Mouse (Mus musculus) hindbrain, embryonic 14.5 days (tissue): ENCODE results near the gene Pum1. TPM values are rescaled to one million over a fixed set of nuclear protein-coding genes. Genes with fewer than 3 reads are reported as not detected.
A peak's percentile ranks its signal among the peaks of the same experiment; 100 is the strongest.

Experiments
- ATAC-seq: fragments of 200-750 bp; cut with Nextera tagmentation; 2 replicates; pipeline ENCODE4 v1.8.0; 2017; ENCODE audit warnings: moderate number of reproducible peaks, mild to moderate bottlenecking, moderate TSS enrichment, moderate library complexity; ENCODE audit not compliant: low FRiP score
- DNase-seq: peaks from one replicate; pipeline ENCODE4 v3.0.0-alpha.2; 2015; ENCODE audit warnings: low spot score
- H3K27ac ChIP-seq: fragments of 300-500 bp; sonication (generic); 2 replicates; pipeline ENCODE4 v1.5.1; 2014; ENCODE audit warnings: mild to moderate bottlenecking, moderate library complexity
- H3K27me3 ChIP-seq: fragments of 300-500 bp; sonication (generic); 2 replicates; pipeline ENCODE4 v1.6.1; 2014; ENCODE audit warnings: mild to moderate bottlenecking, low read length, mixed read lengths; ENCODE audit not compliant: control insufficient read depth, insufficient read depth
- H3K36me3 ChIP-seq: fragments of 300-500 bp; sonication (generic); replicated peaks from 2 replicates; pipeline ENCODE4 v1.6.1; 2014; ENCODE audit not compliant: control insufficient read depth, insufficient read depth
- H3K4me1 ChIP-seq: fragments of 300-500 bp; sonication (generic); replicated peaks from 2 replicates; pipeline ENCODE4 v1.6.1; 2014; ENCODE audit warnings: antibody characterized with exemption, low read length, mixed read lengths; ENCODE audit not compliant: control insufficient read depth, insufficient read depth
- H3K4me2 ChIP-seq: fragments of 300-500 bp; sonication (generic); replicated peaks from 2 replicates; pipeline ENCODE4 v1.6.1; 2014; ENCODE audit warnings: mild to moderate bottlenecking, moderate library complexity
- H3K4me3 ChIP-seq: fragments of 300-500 bp; sonication (generic); replicated peaks from 2 replicates; pipeline ENCODE4 v1.5.1; 2014; ENCODE audit warnings: mild to moderate bottlenecking, low read length
- H3K9ac ChIP-seq: fragments of 300-500 bp; sonication (generic); 2 replicates; pipeline ENCODE4 v1.6.1; 2014
- H3K9me3 ChIP-seq: fragments of 300-500 bp; sonication (generic); 2 replicates; pipeline ENCODE4 v1.6.1; 2016; ENCODE audit warnings: low read length; ENCODE audit not compliant: control insufficient read depth
- WGBS: fragments of 180-500 bp; shearing (Covaris S2); extraction: QIAGEN DNeasy Blood & Tissue Kit; methylation state at CpG from one replicate; pipeline ENCODE4 v1.1.7; 2014; 5-methylcytosine and 5-hydroxymethylcytosine counted together
- polyA plus RNA-seq: library from polyadenylated mRNA; unstranded; fragments of >200 nt; fragmentation: Nextera tagmentation; extraction: Ambion mirVana; gene quantifications from 2 replicates; pipeline ENCODE4 v1.2.1, GENCODE M21; 2014

The Pum1 gene
- polyA plus RNA-seq, 1 experiment from 2014 or later = 91.1 TPM

- peak; percentile 73 for DNase-seq
- peak overlapping the region; percentile 73 for H3K27ac ChIP-seq
- no peaks in the 10 kb centered on the region for H3K36me3 ChIP-seq
- H3K9me3 ChIP-seq = no peaks in the 10 kb centered on the region
- no peak overlapping the region for H3K9ac ChIP-seq
- H3K27me3 ChIP-seq = no peaks in the 10 kb centered on the region
- no peak overlapping the region for H3K4me3 ChIP-seq
- WGBS = 23% methylated on average over 7 of the region's 7 CpGs
- peaks cover 49% of the 10 kb centered on the region for H3K4me1 ChIP-seq
- ATAC-seq = peak; percentile 64
- no peak overlapping the region for H3K4me2 ChIP-seq
Measured at GRCm38 (mm10) chr4:130804771-130805361, 141.7 kb downstream of the Pum1 start.

- no peak overlapping the region for H3K4me3 ChIP-seq
- DNase-seq = no peak
- no peaks in the 10 kb centered on the region for H3K9me3 ChIP-seq
- no peak overlapping the region for H3K9ac ChIP-seq
- H3K27me3 ChIP-seq = no peaks in the 10 kb centered on the region
- peaks cover 54% of the 10 kb centered on the region for H3K4me1 ChIP-seq
- no peak for ATAC-seq
- no peaks in the 10 kb centered on the region for H3K36me3 ChIP-seq
- peak overlapping the region; percentile 73; the same call in 1 of the 2 replicates for H3K27ac ChIP-seq
- no peak overlapping the region for H3K4me2 ChIP-seq
- 56% methylated on average over 7 of the region's 7 CpGs for WGBS
Measured at GRCm38 (mm10) chr4:130805746-130806145, 142.6 kb downstream of the Pum1 start.

- Histone ChIP-seq H3K4me1 (peaks cover 61% of the 10 kb centered on the region), H3K4me3 (no peak overlapping the region), H3K9ac (no peak overlapping the region), H3K36me3 (no peaks in the 10 kb centered on the region), H3K9me3 (no peaks in the 10 kb centered on the region), H3K27me3 (no peaks in the 10 kb centered on the region), H3K4me2 (no peak overlapping the region), H3K27ac (no peak overlapping the region)
- DNase-seq (no peak), ATAC-seq (no peak)
- 88% methylated on average over 9 of the region's 9 CpGs for WGBS
Measured at GRCm38 (mm10) chr4:130806746-130807145, 143.6 kb downstream of the Pum1 start.

GRCm38 (mm10) chr4:130809784-130810183 is 146.7 kb downstream of the Pum1 start:
- Histone ChIP-seq H3K9ac (no peak overlapping the region), H3K27ac (no peak overlapping the region)

GRCm38 (mm10) chr4:130810845-130811244 is 147.7 kb downstream of the Pum1 start:
- Histone ChIP-seq H3K4me2 (no peak overlapping the region), H3K36me3 (no peaks in the 10 kb centered on the region), H3K4me1 (peaks cover 68% of the 10 kb centered on the region), H3K27ac (no peak overlapping the region), H3K9ac (no peak overlapping the region), H3K4me3 (no peak overlapping the region), H3K27me3 (no peaks in the 10 kb centered on the region), H3K9me3 (no peaks in the 10 kb centered on the region)
- no peak for DNase-seq
- ATAC-seq = peak; percentile 28; the same call in 1 of the 2 replicates
- WGBS = 12% methylated on average over 2 of the region's 3 CpGs

More at GRCm38 (mm10) chr4:130809784-130810183, 146.7 kb downstream of the Pum1 start:
- DNase-seq = no peak
- Histone ChIP-seq H3K4me3 (no peak overlapping the region), H3K36me3 (no peaks in the 10 kb centered on the region), H3K9me3 (no peaks in the 10 kb centered on the region), H3K4me1 (peaks cover 68% of the 10 kb centered on the region), H3K4me2 (no peak overlapping the region), H3K27me3 (no peaks in the 10 kb centered on the region)
- no peak for ATAC-seq
- WGBS = 14% methylated on average over 5 of the region's 5 CpGs

GRCm38 (mm10) chr4:130811385-130811784 is 148.3 kb downstream of the Pum1 start:
- Histone ChIP-seq H3K4me3 (no peak overlapping the region), H3K9ac (no peak overlapping the region), H3K27me3 (no peaks in the 10 kb centered on the region), H3K9me3 (no peaks in the 10 kb centered on the region), H3K36me3 (peaks cover 3% of the 10 kb centered on the region; the same call in 1 of the 2 replicates), H3K4me2 (no peak overlapping the region), H3K4me1 (peaks cover 66% of the 10 kb centered on the region), H3K27ac (0 out of 2 replicates have a peak overlapping the region, but pooled peaks have one; percentile 16)
- ATAC-seq (no peak), DNase-seq (no peak)
- WGBS = 38% methylated on average over 7 of the region's 7 CpGs

- ATAC-seq = peak; percentile 67
- DNase-seq = peak; percentile 78
- 36% methylated on average over 2 of the region's 2 CpGs for WGBS
- H3K4me3 ChIP-seq = no peak overlapping the region
- no peaks in the 10 kb centered on the region for H3K27me3 ChIP-seq
- H3K36me3 ChIP-seq = peaks cover 12% of the 10 kb centered on the region
- peak overlapping the region; percentile 40 for H3K9ac ChIP-seq
- peak overlapping the region; percentile 32 for H3K4me2 ChIP-seq
- peaks cover 65% of the 10 kb centered on the region for H3K4me1 ChIP-seq
- H3K27ac ChIP-seq = peak overlapping the region; percentile 87
- H3K9me3 ChIP-seq = no peaks in the 10 kb centered on the region
Measured at GRCm38 (mm10) chr4:130813958-130814357, 150.8 kb downstream of the Pum1 start.

GRCm38 (mm10) chr4:130814742-130815330 is 151.7 kb downstream of the Pum1 start:
- peaks cover 56% of the 10 kb centered on the region for H3K4me1 ChIP-seq
- H3K4me2 ChIP-seq = no peak overlapping the region
- WGBS = 36% methylated on average over 8 of the region's 8 CpGs
- H3K27ac ChIP-seq = peak overlapping the region; percentile 87
- DNase-seq (peak; percentile 73), ATAC-seq (peak; percentile 73)
- H3K9me3 ChIP-seq = no peaks in the 10 kb centered on the region
- H3K9ac ChIP-seq = no peak overlapping the region
- no peak overlapping the region for H3K4me3 ChIP-seq
- peaks cover 17% of the 10 kb centered on the region for H3K36me3 ChIP-seq
- no peaks in the 10 kb centered on the region for H3K27me3 ChIP-seq

GRCm38 (mm10) chr4:130815860-130816259 is 152.7 kb downstream of the Pum1 start:
- no peak for DNase-seq
- no peak overlapping the region for H3K4me3 ChIP-seq
- ATAC-seq = no peak
- 86% methylated on average over 8 of the region's 8 CpGs for WGBS
- H3K4me1 ChIP-seq = peaks cover 50% of the 10 kb centered on the region
- H3K9ac ChIP-seq = no peak overlapping the region
- H3K4me2 ChIP-seq = no peak overlapping the region
- no peaks in the 10 kb centered on the region for H3K9me3 ChIP-seq
- H3K36me3 ChIP-seq = peaks cover 17% of the 10 kb centered on the region
- H3K27me3 ChIP-seq = no peaks in the 10 kb centered on the region
- H3K27ac ChIP-seq = 0 out of 2 replicates have a peak overlapping the region, but pooled peaks have one; percentile 87
